Mouse (Mus musculus): Measurements from ENCODE around the gene Gm21974.
"Not testable (repeated sequence)": the region's sequence is repeated elsewhere in the genome, so short reads cannot be mapped to it uniquely, and the experiment has no call there.

The Gm21974 gene

GRCm38 (mm10) chr7:127912938-127913337 is 17.7 kb upstream of the Gm21974 start:
- no peak for DNase-seq

GRCm38 (mm10) chr7:127912190-127912871 is 17.1 kb upstream of the Gm21974 start, which contains the start of gene Kat8:
Gene Kat8, plus strand, starts transcription at chr7:127912516.
- DNase-seq: peak; percentile 94 to 96

GRCm38 (mm10) chr7:127908656-127909055 is 13.4 kb upstream of the Gm21974 start:
- DNase-seq: peak in 1 of 2 experiments; percentile 67

GRCm38 (mm10) chr7:127907939-127908338 is 12.7 kb upstream of the Gm21974 start:
- no peak for DNase-seq

GRCm38 (mm10) chr7:127903971-127904796 is 8.9 kb upstream of the Gm21974 start, which contains the start of gene Bckdk:
Gene Bckdk, plus strand, starts transcription at chr7:127904082.
- DNase-seq: peak; percentile 80 to 90

GRCm38 (mm10) chr7:127901772-127902171 is 6.5 kb upstream of the Gm21974 start:
- DNase-seq: no peak

- DNase-seq: peak in 1 of 2 experiments; percentile 57
Measured at GRCm38 (mm10) chr7:127899997-127900396, 4.7 kb upstream of the Gm21974 start.

- DNase-seq: peak; percentile 27 to 55
Measured at GRCm38 (mm10) chr7:127898179-127898956, 3.1 kb upstream of the Gm21974 start.

GRCm38 (mm10) chr7:127897542-127897941 is 2.3 kb upstream of the Gm21974 start:
- DNase-seq: peak in 1 of 2 experiments; percentile 31

- DNase-seq: peak; percentile 71 to 79
Measured at GRCm38 (mm10) chr7:127896384-127896783, 1.1 kb upstream of the Gm21974 start.

- not testable (repeated sequence) for DNase-seq
Measured at GRCm38 (mm10) chr7:127895891-127896290, 637 bp upstream of the Gm21974 start.

- DNase-seq: peak in 1 of 2 experiments; percentile 27
Measured at GRCm38 (mm10) chr7:127894480-127894879, 774 bp downstream of the Gm21974 start.

GRCm38 (mm10) chr7:127890798-127891197 is 4.5 kb downstream of the Gm21974 start, which contains the start of gene Prss53:
Gene Prss53, minus strand, starts transcription at chr7:127890970.
- peak; percentile 84 to 92 for DNase-seq

GRCm38 (mm10) chr7:127888821-127889220 is 6.4 kb downstream of the Gm21974 start:
- DNase-seq: peak in 1 of 2 experiments; percentile 31

- DNase-seq: peak in 1 of 2 experiments; percentile 14
Measured at GRCm38 (mm10) chr7:127887781-127888180, 7.5 kb downstream of the Gm21974 start.

GRCm38 (mm10) chr7:127887191-127887590 is 8.1 kb downstream of the Gm21974 start:
- peak in 1 of 2 experiments; percentile 19 for DNase-seq

- DNase-seq: peak in 1 of 2 experiments; percentile 21
Measured at GRCm38 (mm10) chr7:127886551-127886950, 8.7 kb downstream of the Gm21974 start.

GRCm38 (mm10) chr7:127885951-127886350 is 9.3 kb downstream of the Gm21974 start:
- peak; percentile 37 to 65 for DNase-seq

- DNase-seq: peak in 1 of 2 experiments; percentile 27
Measured at GRCm38 (mm10) chr7:127880431-127880830, 14.8 kb downstream of the Gm21974 start.

GRCm38 (mm10) chr7:127879301-127879700 is 16.0 kb downstream of the Gm21974 start:
- peak in 1 of 2 experiments; percentile 19 for DNase-seq

GRCm38 (mm10) chr7:127876467-127877348 is 18.5 kb downstream of the Gm21974 start, which contains the start of gene Zfp668:
Gene Zfp668, minus strand, starts transcription at chr7:127876828.
- DNase-seq: peak; percentile 93 to 95

Measured in kidney, postnatal 25 days (tissue).